Mouse (Mus musculus) MEL (cell line): ENCODE data around the gene Ablim1.

Experiments
- ELF1 ChIP-seq: IDR thresholded peaks from 2 replicates; pipeline ENCODE4 v1.6.1; 2014; ENCODE audit warnings: low read depth, mild to moderate bottlenecking, inconsistent platforms, low read length, improper control_type of control experiment, moderate library complexity
- EP300 ChIP-seq, 2 experiments: IDR thresholded peaks; 2 replicates each; pipeline ENCODE4 v1.6.1; 2011; ENCODE audit warnings: improper control_type of control experiment in 2 of 2, low read length in 2 of 2, low read depth in 1 of 2, mild to moderate bottlenecking in 1 of 2
- MAFK ChIP-seq: IDR thresholded peaks from 2 replicates; pipeline ENCODE4 v1.6.1; 2011; ENCODE audit warnings: low read depth, mild to moderate bottlenecking, low read length, improper control_type of control experiment, borderline replicate concordance

DNA sequence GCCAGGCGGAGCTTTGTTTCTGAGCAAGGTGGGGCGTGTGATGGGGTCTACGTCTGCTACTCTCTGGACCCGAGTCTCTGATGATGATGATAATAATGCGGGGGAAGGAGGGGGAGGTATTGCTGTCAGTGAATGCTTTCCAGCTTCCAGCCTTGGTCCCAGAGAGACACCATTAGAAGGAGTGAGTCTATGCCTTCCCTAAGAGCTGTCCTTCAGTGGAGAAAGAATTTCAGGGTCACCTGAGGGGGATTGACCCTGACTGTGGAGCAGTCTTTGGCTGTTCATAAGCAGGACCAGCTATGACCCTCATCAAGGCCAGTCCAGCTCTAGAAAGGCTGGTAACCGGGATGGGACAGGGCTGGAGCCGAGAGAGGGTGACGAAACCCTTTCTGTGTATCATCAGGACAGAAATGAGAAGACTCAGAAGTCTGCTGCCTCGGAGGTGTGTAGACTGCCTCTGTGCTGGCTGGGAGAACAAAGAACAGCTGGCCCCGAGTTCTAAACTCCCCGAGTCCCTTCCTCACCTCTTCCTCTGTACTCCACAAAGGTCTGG, 370 bp upstream of the Ablim1 start:
- TF ChIP-seq EP300 (IDR thresholded peaks at IDR 0.05; ENCODE audit: low read depth in 1 of 2, low read length in 2 of 2) (no peak), MAFK (no peak), ELF1 (no peak)
